Mouse (Mus musculus) embryonic facial prominence, embryonic 10.5 days (tissue): ENCODE measurements around the gene Tet1. TPM values are rescaled to one million over a fixed set of nuclear protein-coding genes. Genes with fewer than 3 reads are reported as not detected.
A peak's percentile ranks its signal among the peaks of the same experiment; 100 is the strongest.

Experiments
- DNase-seq: peaks from one replicate; pipeline ENCODE4 v3.0.0-alpha.2; 2017; ENCODE audit warnings: low spot score
- H3K27ac ChIP-seq: fragments of 300-500 bp; sonication (generic); replicated peaks from 2 replicates; pipeline ENCODE4 v1.5.1; 2016; ENCODE audit warnings: mild to moderate bottlenecking
- H3K27me3 ChIP-seq: fragments of 300-500 bp; sonication (generic); replicated peaks from 2 replicates; pipeline ENCODE4 v1.6.1; 2016; ENCODE audit warnings: low read depth, mild to moderate bottlenecking; ENCODE audit not compliant: poor library complexity, severe bottlenecking
- H3K36me3 ChIP-seq: fragments of 300-500 bp; sonication (generic); replicated peaks from 2 replicates; pipeline ENCODE4 v1.6.1; 2016; ENCODE audit warnings: mild to moderate bottlenecking, moderate library complexity
- H3K4me1 ChIP-seq: fragments of 300-500 bp; sonication (generic); 2 replicates; pipeline ENCODE4 v1.6.1; 2016
- H3K4me3 ChIP-seq: fragments of 300-500 bp; sonication (generic); 2 replicates; pipeline ENCODE4 v1.5.1; 2016; ENCODE audit warnings: mild to moderate bottlenecking, moderate library complexity
- H3K9me3 ChIP-seq: fragments of 300-500 bp; sonication (generic); 2 replicates; pipeline ENCODE4 v1.6.1; 2016; ENCODE audit warnings: mild to moderate bottlenecking
- WGBS: fragments of 180-500 bp; shearing (Covaris S2); methylation state at CpG from one replicate; pipeline ENCODE4 v1.1.7; 2016; 5-methylcytosine and 5-hydroxymethylcytosine counted together
- polyA plus RNA-seq: library from polyadenylated mRNA; unstranded; fragments of >200 nt; fragmentation: Nextera tagmentation; extraction: Ambion mirVana; gene quantifications from 2 replicates; pipeline ENCODE4 v1.2.1, GENCODE M21; 2016

The Tet1 gene
- polyA plus RNA-seq, 1 experiment from 2014 or later = 34.5 TPM

DNA sequence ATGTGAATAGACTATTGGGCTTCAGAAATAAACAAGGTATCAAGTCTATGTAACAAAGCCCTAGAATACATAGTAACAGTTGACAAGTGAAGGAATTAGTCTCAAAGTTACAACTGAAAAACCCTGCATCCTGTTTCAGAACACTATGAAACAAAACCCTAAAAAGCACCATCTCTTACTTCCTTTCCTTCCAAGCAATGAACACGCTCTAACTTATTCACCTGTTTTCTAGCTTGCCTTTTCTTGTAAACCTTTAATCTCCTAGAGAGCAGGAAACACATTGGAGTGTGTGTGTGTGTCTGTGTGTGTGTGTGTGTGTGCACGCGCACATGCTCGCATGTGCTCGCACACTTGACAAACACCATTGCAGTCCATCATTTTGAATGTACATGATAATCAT lies 49.8 kb downstream of the Tet1 start:
- peaks cover 4% of the 10 kb centered on the region for H3K9me3 ChIP-seq
- H3K4me3 ChIP-seq = no peak overlapping the region
- H3K27ac ChIP-seq = no peak overlapping the region
- peaks cover 11% of the 10 kb centered on the region for H3K4me1 ChIP-seq
- DNase-seq = no peak
- WGBS = 96% methylated on average over 5 of the region's 5 CpGs
- peaks cover 31% of the 10 kb centered on the region for H3K36me3 ChIP-seq
- no peaks in the 10 kb centered on the region for H3K27me3 ChIP-seq

DNA sequence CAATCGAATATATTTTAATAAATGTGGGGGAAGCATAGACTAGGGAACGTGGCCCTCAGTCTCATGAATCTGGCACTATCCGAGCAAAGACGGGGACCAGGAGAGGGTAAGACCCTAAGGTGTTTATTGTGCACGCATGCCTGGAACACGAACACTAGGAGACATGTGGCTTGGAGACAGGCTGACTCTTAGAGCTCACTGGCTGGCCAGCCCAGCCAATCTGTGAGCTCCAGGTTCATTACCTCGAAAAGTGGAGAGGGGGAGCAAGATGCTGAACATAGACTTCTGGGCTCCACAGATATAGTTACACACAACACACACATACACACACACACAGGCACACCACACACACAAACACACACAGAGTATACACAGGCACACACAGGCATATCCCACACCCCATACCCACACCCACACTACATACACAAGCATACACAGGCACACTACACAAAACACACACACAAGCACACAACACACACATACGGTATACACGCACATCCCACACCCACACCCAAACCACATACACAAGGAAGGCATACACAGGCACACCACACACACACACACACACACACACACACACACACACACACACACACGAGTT lies 52.0 kb downstream of the Tet1 start:
- 86% methylated on average over 10 of the region's 10 CpGs for WGBS
- Histone ChIP-seq H3K4me1 (peaks cover 5% of the 10 kb centered on the region; the same call in 1 of the 2 replicates), H3K36me3 (peaks cover 20% of the 10 kb centered on the region), H3K27me3 (no peaks in the 10 kb centered on the region), H3K9me3 (no peaks in the 10 kb centered on the region), H3K4me3 (no peak overlapping the region), H3K27ac (no peak overlapping the region)
- DNase-seq = no peak

GRCm38 (mm10) chr10:62854992-62855391 lies 53.8 kb downstream of the Tet1 start:
- Histone ChIP-seq H3K27me3 (no peaks in the 10 kb centered on the region), H3K4me1 (peaks cover 8% of the 10 kb centered on the region), H3K9me3 (no peaks in the 10 kb centered on the region), H3K36me3 (peaks cover 6% of the 10 kb centered on the region; the same call in 1 of the 2 replicates), H3K4me3 (no peak overlapping the region), H3K27ac (no peak overlapping the region)
- DNase-seq = no peak
- WGBS = 71% methylated on average over 2 of the region's 2 CpGs

- DNase-seq = no peak
- H3K27ac ChIP-seq = no peak overlapping the region
- 74% methylated on average over 4 of the region's 4 CpGs for WGBS
Measured at GRCm38 (mm10) chr10:62854581-62854980, 54.2 kb downstream of the Tet1 start.

DNA sequence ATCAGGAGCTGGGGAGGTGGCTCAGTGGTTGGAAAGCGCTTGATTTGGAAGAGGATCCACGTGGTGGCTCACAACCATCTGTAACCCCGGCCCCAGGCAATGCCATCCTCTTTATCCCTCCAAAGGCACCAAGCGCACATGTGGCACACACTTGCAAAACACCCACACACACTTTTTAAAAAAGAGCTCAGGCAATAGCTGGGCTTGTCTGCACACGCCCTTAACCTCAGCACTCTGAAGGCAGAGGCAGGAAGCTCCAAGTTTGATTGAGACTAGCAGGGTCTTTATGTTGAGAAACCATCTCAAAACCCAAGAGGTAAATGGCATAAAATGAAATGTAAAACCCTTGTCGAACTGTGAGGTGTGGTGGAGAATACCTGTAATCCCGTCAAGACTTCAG lies 57.2 kb downstream of the Tet1 start:
- H3K36me3 ChIP-seq = 0 out of 2 replicates have a peak, but pooled peaks cover 5% of the 10 kb centered on the region
- no peaks in the 10 kb centered on the region for H3K27me3 ChIP-seq
- H3K4me1 ChIP-seq = peaks cover 6% of the 10 kb centered on the region
- WGBS = 86% methylated on average over 7 of the region's 7 CpGs
- no peak overlapping the region for H3K27ac ChIP-seq
- no peaks in the 10 kb centered on the region for H3K9me3 ChIP-seq
- no peak overlapping the region for H3K4me3 ChIP-seq
- DNase-seq = no peak

More at GRCm38 (mm10) chr10:62854581-62854980, 54.2 kb downstream of the Tet1 start:
- H3K4me3 ChIP-seq = no peak overlapping the region
- no peaks in the 10 kb centered on the region for H3K27me3 ChIP-seq
- H3K4me1 ChIP-seq = peaks cover 8% of the 10 kb centered on the region
- 0 out of 2 replicates have a peak, but pooled peaks cover 5% of the 10 kb centered on the region for H3K36me3 ChIP-seq
- H3K9me3 ChIP-seq = no peaks in the 10 kb centered on the region

GRCm38 (mm10) chr10:62851025-62851424 lies 57.8 kb downstream of the Tet1 start:
- H3K36me3 ChIP-seq = 0 out of 2 replicates have a peak, but pooled peaks cover 5% of the 10 kb centered on the region
- H3K9me3 ChIP-seq = no peaks in the 10 kb centered on the region
- DNase-seq = no peak
- no peak overlapping the region for H3K4me3 ChIP-seq
- no peaks in the 10 kb centered on the region for H3K27me3 ChIP-seq
- peaks cover 6% of the 10 kb centered on the region for H3K4me1 ChIP-seq
- H3K27ac ChIP-seq = no peak overlapping the region
- WGBS = 71% methylated on average over 4 of the region's 4 CpGs

- no peak for DNase-seq
- Histone ChIP-seq H3K9me3 (no peaks in the 10 kb centered on the region), H3K4me3 (no peak overlapping the region), H3K36me3 (0 out of 2 replicates have a peak, but pooled peaks cover 5% of the 10 kb centered on the region), H3K4me1 (peaks cover 16% of the 10 kb centered on the region), H3K27me3 (no peaks in the 10 kb centered on the region), H3K27ac (no peak overlapping the region)
- 95% methylated on average over 2 of the region's 2 CpGs for WGBS
Measured at GRCm38 (mm10) chr10:62848783-62849182, 60.0 kb downstream of the Tet1 start.

- peaks cover 21% of the 10 kb centered on the region for H3K4me1 ChIP-seq
- H3K4me3 ChIP-seq = no peak overlapping the region
- H3K27me3 ChIP-seq = no peaks in the 10 kb centered on the region
- no peaks in the 10 kb centered on the region for H3K9me3 ChIP-seq
- 86% methylated on average over 12 of the region's 12 CpGs for WGBS
- H3K36me3 ChIP-seq = 0 out of 2 replicates have a peak, but pooled peaks cover 5% of the 10 kb centered on the region
- no peak for DNase-seq
- H3K27ac ChIP-seq = no peak overlapping the region
Measured at GRCm38 (mm10) chr10:62847069-62847626, 61.6 kb downstream of the Tet1 start.

DNA sequence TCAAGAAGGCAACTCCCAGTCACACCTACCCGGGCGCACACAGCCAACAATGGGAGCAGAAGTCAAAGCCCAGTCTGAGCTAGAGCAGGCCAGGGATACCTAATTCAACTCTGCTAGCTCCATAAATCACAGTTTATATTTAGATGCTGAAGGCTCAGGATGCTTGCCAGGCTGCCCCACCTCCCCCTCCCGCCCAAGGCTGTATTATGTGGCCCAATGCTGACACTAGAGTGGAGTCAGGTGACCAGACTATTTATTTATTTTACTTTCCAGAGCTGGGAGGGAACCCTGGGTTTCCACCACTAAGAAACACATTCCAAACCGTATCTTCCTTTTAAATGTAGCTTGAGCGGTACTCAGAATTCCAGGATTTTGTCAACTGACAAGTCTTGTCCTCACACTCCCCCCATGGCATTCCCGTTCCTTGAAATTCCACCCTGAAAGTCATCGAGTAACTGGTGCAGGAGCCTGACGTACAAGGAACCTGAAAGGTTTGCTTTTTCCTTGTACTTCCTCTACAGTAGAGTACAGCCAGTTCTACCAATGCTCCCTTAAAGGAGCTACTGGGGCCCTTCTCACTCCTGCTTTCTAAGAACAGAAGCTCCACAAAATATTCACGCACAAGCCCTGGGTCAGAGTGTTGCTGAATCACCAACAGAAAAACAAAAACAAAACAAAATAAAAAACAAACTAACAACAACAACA lies 64.9 kb downstream of the Tet1 start:
- peaks cover 18% of the 10 kb centered on the region for H3K36me3 ChIP-seq
- H3K27me3 ChIP-seq = no peaks in the 10 kb centered on the region
- H3K4me1 ChIP-seq = peaks cover 21% of the 10 kb centered on the region
- H3K27ac ChIP-seq = peak overlapping the region; percentile 35
- H3K4me3 ChIP-seq = no peak overlapping the region
- no peaks in the 10 kb centered on the region for H3K9me3 ChIP-seq
- WGBS = 71% methylated on average over 9 of the region's 9 CpGs
- DNase-seq = peak; percentile 48

DNA sequence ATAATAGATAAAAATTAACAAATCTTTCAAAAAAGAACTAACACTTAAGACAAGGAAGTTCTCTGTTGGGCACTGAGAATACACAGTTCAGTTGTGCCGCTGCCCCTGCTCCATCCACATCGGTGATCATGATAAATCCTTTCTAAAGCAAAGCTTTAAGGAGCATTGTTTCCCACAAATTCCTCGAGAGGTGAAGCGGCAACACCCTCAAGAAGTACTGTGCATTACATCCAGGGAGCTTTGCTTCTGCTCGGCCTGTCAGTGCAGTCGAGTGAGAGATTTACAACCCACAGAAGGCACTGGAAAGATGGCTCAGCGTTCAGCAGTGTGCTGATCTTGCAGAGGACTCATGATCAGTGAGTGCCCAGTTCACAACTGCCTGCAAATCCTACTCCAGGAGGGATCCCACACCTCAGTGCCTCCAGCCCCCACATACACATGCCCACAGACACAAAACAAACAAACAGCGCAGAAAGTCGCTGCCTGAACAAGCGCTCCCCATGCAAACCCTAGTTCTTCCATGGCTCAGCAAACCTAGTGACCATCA lies 66.8 kb downstream of the Tet1 start:
- H3K9me3 ChIP-seq = no peaks in the 10 kb centered on the region
- no peak overlapping the region for H3K4me3 ChIP-seq
- peaks cover 21% of the 10 kb centered on the region for H3K4me1 ChIP-seq
- peaks cover 38% of the 10 kb centered on the region for H3K36me3 ChIP-seq
- WGBS = 89% methylated on average over 10 of the region's 10 CpGs
- H3K27me3 ChIP-seq = no peaks in the 10 kb centered on the region
- DNase-seq = no peak
- no peak overlapping the region for H3K27ac ChIP-seq

- Histone ChIP-seq H3K27me3 (no peaks in the 10 kb centered on the region), H3K36me3 (peaks cover 44% of the 10 kb centered on the region), H3K4me1 (peaks cover 21% of the 10 kb centered on the region), H3K9me3 (no peaks in the 10 kb centered on the region), H3K27ac (no peak overlapping the region), H3K4me3 (no peak overlapping the region)
- DNase-seq = no peak
- 93% methylated on average over 7 of the region's 7 CpGs for WGBS
Measured at GRCm38 (mm10) chr10:62840687-62841086, 68.1 kb downstream of the Tet1 start.

GRCm38 (mm10) chr10:62837987-62838386 lies 70.8 kb downstream of the Tet1 start:
- Histone ChIP-seq H3K4me1 (0 out of 2 replicates have a peak, but pooled peaks cover 3% of the 10 kb centered on the region), H3K4me3 (no peak overlapping the region), H3K27me3 (no peaks in the 10 kb centered on the region), H3K9me3 (no peaks in the 10 kb centered on the region), H3K36me3 (peaks cover 58% of the 10 kb centered on the region), H3K27ac (no peak overlapping the region)
- 92% methylated on average over 5 of the region's 5 CpGs for WGBS
- DNase-seq = no peak
